Mouse (Mus musculus) embryo, embryonic 11.5 days (tissue): ENCODE data around the gene Hebp1.

Experiments
- DNase-seq: peaks from one replicate; pipeline ENCODE4 v3.0.0-alpha.2; 2012; ENCODE audit warnings: low read depth, low spot score

The Hebp1 gene

DNA sequence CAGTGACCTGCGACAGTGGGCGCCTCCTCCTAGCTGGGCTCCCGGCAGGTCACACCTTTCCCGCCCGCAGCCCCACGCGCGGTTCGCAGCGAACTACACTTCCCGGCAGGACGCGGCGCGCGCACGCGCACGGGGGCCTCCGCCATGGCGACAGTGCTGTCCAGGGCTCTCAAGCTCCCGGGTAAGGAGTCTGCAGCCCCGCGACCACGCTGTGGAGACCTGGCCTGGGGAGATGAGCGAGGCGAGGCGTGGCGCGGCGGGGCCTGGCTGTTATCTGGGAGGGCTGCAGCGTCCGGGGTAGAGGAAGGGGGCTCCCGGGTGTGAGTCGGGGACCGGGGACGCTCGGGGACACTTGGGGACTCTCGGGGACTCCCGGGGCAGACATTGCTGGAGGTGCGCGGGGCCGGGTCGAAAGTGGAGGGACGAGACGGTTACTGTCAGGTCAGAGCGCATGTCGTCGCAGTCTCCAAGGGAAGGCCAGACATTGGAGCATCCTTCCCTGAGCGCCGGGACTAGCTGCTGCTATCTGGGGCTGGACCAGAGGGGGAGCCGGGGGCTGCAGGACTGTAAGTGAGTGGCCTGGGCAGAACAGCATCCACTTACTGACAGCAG, at the start of gene Hebp1, which contains the start of gene Fam234b:
Gene Hebp1, minus strand, starts transcription at position 102 of the 612 bp plus-strand sequence.
Gene Fam234b, plus strand, starts transcription at position 57 of the 612 bp plus-strand sequence.
- DNase-seq: peak; percentile 60

DNA sequence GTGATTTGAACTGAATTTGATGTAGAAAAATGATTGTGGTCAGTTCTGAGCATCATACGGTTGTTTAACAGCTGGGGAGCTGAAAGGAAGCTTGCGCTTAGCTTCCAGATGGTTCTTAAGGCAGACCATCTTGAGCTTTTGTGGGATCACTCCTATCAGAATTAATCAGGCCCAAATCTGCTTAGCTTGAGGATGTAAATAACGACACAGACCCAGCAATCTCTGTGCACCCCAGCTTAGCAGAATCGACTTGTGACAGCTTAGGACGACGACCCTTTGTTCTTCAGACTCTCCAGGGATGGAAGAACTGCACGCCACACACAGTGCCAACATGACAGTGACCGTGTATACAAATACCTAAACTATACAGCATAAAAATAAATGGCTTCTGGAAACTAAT, 47.8 kb upstream of the Hebp1 start:
- no peak for DNase-seq

- DNase-seq: no peak
Observed at GRCm38 (mm10) chr6:135240361-135240760, 42.5 kb upstream of the Hebp1 start.

- DNase-seq: no peak
Observed at GRCm38 (mm10) chr6:135238211-135238610, 40.4 kb upstream of the Hebp1 start.

DNA sequence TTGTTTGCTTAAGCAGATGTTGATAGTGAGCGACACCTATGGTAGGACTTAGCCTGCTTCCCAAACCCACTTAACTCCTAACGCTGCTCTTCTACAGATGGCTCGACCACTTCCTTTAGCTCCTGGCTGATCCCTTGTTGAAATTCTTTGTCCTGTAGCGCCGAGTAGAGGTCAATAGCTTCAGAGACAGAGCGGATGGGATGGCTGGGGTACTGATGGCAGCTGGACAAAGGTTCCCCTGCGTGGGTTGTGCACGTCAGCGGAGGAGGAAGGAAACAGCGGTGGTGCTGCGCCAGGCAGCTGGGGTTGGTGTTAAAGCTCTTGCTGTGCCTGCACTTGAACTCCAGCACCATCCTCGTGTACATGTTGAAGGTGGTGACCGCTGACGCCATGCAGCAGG, 39.5 kb upstream of the Hebp1 start:
- no peak for DNase-seq

GRCm38 (mm10) chr6:135236576-135236975, 38.8 kb upstream of the Hebp1 start:
- DNase-seq: no peak

GRCm38 (mm10) chr6:135235742-135236141, 37.9 kb upstream of the Hebp1 start:
- no peak for DNase-seq

DNA sequence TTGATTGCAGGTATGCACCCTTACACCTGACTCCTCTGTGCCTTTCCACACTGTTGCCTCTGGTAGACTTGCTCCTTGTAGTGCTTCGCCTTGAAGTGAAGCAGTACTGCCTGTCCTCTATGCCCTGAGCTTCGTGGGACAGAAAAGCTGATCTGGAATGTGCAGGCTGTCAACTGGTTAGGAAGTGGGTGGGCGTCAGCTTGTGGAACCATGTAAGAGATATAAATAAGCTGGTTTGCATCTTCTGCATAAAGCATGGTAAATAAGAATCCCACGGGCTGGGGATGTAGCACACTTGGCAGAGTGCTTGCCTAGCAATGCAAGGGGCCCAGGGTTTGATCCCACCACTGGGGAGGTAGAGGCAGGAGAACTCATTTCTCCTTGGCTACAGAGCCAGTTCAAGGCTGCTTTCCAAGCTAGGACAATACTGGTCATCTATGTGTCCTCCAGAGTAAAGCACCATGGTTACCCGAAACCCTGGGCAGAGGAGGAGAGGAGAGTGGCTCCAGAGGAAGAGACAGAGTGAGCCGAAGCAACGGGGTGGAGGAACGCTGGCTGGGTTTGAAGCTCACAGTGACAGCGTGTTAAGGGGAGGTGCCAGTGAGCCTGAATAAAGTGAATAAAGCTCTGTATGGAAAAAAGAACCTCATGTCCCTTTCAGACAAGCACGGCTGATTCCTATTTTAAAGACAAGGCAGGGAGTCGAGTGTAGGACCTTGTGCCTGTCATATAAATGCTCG, 34.8 kb upstream of the Hebp1 start:
- DNase-seq: no peak

- DNase-seq: no peak
Observed at GRCm38 (mm10) chr6:135230586-135230985, 32.8 kb upstream of the Hebp1 start.

GRCm38 (mm10) chr6:135228465-135228941, 30.7 kb upstream of the Hebp1 start:
- DNase-seq: no peak

DNA sequence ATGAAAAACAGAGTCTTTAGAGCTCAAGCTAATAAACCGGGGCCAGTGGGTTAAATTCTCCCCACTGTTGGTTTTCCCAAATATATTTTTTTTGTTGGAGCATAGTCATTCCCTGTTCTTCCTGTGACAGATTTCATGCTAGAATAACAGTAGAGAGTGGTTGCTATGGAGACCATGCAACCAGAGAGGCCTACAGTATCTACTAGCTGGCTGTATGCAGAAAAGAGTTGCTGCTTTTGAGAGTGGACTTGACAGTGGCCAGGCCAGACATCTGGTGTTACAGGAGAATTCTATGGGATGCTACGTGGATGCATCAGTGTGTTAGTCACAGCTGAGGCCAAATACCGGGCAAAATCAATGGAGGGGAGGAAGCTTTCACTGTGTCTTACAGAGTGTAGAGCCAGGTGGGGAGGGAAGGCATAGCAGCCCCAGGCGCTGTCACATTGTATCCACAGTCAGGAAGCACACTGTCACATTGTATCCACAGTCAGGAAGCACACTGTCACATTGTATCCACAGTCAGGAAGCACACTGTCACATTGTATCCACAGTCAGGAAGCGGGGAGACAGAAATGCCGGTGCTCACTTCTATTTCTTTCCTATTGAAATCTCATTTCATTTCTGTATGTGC, 26.1 kb upstream of the Hebp1 start:
- DNase-seq: no peak

- no peak for DNase-seq
Observed at GRCm38 (mm10) chr6:135219916-135220315, 22.1 kb upstream of the Hebp1 start.

GRCm38 (mm10) chr6:135218330-135218729, 20.5 kb upstream of the Hebp1 start:
- no peak for DNase-seq

DNA sequence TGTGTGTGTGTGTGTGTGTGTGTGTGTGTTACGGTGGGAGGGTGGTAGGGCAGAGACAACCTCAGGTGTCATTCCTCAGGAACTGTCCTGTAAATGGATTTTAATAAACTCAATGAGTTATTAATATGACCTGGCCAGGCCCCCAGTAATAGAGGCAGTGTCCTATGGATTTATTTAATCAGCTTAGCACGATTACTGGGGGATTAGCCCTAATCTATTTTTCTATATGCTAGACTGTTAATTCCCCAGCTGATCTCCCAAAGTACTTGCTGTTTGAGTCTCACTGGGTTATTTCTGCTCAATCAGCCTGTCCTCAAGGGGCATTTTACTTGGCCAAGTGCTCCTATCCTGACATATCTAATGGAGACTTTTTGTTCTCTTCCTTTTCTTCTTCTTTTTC, 14.8 kb upstream of the Hebp1 start:
- no peak for DNase-seq

DNA sequence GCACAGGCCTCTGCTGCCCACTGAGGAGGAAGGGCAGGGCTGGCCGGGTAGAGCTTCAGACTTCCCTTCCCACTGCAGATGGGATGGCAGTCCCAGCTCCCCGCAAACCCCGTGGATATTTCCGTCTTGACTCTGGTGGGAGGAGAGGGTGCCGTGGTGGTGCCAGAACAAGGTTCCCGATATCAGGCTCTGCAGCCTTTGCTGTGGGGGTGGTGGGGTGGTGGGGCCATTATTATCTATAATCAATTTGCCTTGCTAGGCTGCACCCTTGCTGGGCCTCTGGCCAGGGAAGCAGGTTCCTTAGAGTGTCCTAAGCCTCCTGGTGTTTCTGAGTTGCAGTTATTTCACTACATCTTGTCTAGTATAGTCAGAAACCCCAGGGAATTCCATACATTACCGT, 13.3 kb upstream of the Hebp1 start:
- no peak for DNase-seq

DNA sequence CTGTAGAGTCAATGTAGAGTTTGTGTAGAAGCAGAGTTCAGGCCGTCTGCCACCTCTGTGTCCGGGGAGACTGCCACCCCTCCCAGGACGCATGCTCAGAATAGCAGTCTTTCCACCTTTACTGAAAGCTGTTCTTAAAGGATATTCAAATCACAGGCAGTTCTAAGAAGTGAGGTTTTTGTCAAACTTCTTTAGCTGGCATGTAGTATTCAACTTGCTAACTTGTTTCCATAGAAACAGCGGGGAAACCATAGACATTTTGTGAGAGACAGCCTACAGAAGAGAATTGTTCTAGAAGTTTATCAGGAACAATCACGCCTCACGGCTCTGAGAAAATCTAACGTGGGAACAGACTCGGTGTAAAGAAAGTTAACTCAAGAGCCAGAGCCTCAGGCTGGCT, 9.1 kb upstream of the Hebp1 start:
- no peak for DNase-seq

DNA sequence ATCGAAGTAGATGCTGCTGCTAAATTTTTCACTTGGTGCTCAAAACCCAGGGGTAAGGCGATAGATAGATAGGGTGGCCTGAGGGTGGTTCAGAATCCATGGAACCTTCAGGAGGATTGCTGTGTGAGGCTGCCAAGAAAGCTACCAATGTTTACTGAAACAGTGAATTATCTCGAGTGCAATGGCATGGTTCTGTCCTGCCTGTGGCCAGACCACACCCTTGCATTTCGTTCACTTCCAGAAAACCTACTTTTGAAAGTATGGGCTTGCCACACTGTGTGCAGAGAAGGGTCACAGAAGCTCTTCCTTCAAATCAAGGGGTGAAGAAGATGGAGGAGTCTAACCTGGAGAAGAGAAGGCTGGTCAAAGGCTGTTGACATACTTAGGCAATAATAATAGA, 8.0 kb upstream of the Hebp1 start:
- no peak for DNase-seq

DNA sequence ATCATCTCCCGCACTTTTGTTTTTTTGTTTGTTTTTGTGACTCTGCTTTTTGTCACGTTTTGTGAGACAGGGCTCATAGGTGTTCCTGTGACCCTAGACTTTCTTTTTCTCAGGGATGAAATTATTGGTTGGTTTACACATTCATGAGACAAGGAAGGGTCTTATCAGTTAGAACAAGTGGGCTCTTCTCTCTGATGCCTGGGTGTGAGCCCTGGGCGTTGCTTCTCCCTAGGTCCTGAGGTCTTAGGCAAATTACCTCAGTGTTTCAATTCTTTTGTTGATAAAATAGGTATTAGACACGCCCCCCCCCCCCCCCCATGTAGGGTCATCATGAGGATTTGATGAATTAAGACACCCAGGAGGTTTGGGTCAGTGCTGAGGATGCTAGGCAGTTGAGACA, 7.0 kb upstream of the Hebp1 start:
- DNase-seq: no peak

DNA sequence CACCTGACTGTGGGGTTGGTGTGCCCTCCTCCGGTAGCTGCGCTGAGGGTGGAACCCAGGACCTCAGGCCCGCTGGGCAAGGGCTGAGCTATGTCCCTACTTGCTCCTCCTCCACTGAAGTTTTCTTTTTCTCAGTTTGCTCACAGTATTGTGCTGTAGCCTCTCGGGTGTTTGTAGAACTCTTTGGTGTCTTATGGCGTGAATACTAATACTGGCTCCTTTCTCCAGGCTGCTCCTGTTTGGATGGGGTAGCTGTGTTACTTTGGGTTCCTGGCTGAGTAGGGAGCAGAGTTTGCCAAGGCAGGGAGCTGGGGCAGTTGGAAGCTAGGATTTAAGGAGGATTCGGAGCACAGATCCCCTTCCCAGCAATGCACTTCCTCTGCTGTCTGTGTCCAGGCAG, 5.9 kb upstream of the Hebp1 start:
- DNase-seq: no peak

- no peak for DNase-seq
Observed at GRCm38 (mm10) chr6:135202668-135203067, 4.8 kb upstream of the Hebp1 start.

GRCm38 (mm10) chr6:135200122-135200957, 2.5 kb upstream of the Hebp1 start:
- DNase-seq: no peak

DNA sequence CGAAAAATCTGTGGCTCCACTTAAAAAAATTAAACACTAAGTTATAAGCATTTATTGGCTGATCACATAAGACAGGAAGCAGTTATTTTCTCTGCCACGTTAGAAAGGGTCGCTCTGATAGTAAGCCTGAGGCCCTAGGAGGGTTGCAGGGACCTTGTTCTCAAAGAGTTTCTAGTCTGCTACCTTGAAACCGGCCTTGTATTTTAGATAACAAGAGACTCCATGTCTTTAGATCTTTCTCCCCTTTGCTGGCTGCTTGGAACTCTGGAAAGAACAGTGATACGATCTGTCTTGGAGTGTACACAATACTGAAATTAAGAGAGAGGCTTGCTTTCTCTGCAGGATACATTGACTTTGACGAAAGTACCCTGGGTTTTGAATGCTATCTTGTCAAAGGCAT, 904 bp upstream of the Hebp1 start:
- no peak for DNase-seq
